In genomic region chr11:58630401-58630800, GRCm38 (mm10) we compare ENCODE assay signal across 47 mouse cellular contexts. TPM values are rescaled to one million over a fixed set of nuclear protein-coding genes. Genes with fewer than 3 reads are reported as not detected.
"Had no signal": no experiment of that assay in that cellular context is flagged by ENCODE, and none has a peak within 500 bp of the region (broad histone marks: within the 10 kb centered on the region; RNA-seq: fewer than 3 reads in every experiment).

Gene Olfr323 (minus strand): TSS chr11:58630501.

- H3K36me3 ChIP-seq: limb, embryonic 10.5 days; limb, embryonic 12.5 days; limb, embryonic 13.5 days; limb, embryonic 15.5 days; liver, embryonic 12.5 days; liver, embryonic 13.5 days; liver, embryonic 15.5 days; lung, embryonic 15.5 days; midbrain, embryonic 10.5 days; midbrain, embryonic 12.5 days; midbrain, embryonic 13.5 days; midbrain, embryonic 15.5 days had no signal

- ATAC-seq: liver, embryonic 12.5 days; liver, postnatal 0 days; lung, postnatal 0 days; midbrain, embryonic 13.5 days; midbrain, embryonic 15.5 days; midbrain, embryonic 16.5 days had no signal

- DNase-seq: left cerebral cortex, postnatal 4 days; liver; liver, embryonic 13.5 days; liver, postnatal 0 days; lung, adult 18-20 months; lung, adult 2 months; lung, embryonic 14.5 days; lung, postnatal 10 days; lung, postnatal 14 days; lung, postnatal 36 days; lung, postnatal 4 days; midbrain, embryonic 14.5 days had no signal

- H3K4me1 ChIP-seq: limb, embryonic 10.5 days; limb, embryonic 12.5 days; limb, embryonic 13.5 days; limb, embryonic 15.5 days; liver, embryonic 15.5 days; lung, embryonic 15.5 days; midbrain, embryonic 10.5 days; midbrain, embryonic 12.5 days; midbrain, embryonic 15.5 days had no signal

- H3K4me2 ChIP-seq: limb, embryonic 12.5 days; limb, embryonic 13.5 days; limb, embryonic 15.5 days; liver, embryonic 11.5 days; liver, embryonic 12.5 days; liver, embryonic 13.5 days; liver, embryonic 15.5 days; lung, embryonic 14.5 days; lung, embryonic 15.5 days; midbrain, embryonic 11.5 days; midbrain, embryonic 12.5 days; midbrain, embryonic 13.5 days; midbrain, embryonic 15.5 days had no signal

- H3K9me3 ChIP-seq: limb, embryonic 10.5 days; limb, embryonic 12.5 days; limb, embryonic 13.5 days; limb, embryonic 15.5 days; liver, embryonic 12.5 days; liver, embryonic 13.5 days; liver, embryonic 15.5 days; lung, embryonic 15.5 days; megakaryocyte, embryonic 14.5 days; midbrain, embryonic 10.5 days; midbrain, embryonic 12.5 days; midbrain, embryonic 13.5 days; midbrain, embryonic 15.5 days had no signal

- H3K9ac ChIP-seq: limb, embryonic 12.5 days; limb, embryonic 13.5 days; limb, embryonic 15.5 days; liver, embryonic 12.5 days; liver, embryonic 13.5 days; liver, embryonic 14.5 days; liver, embryonic 15.5 days; liver, postnatal 0 days; lung, embryonic 14.5 days; lung, embryonic 15.5 days; midbrain, embryonic 12.5 days; midbrain, embryonic 13.5 days; midbrain, embryonic 15.5 days had no signal

- H3K27ac ChIP-seq: limb, embryonic 10.5 days; limb, embryonic 12.5 days; limb, embryonic 13.5 days; limb, embryonic 15.5 days; liver, embryonic 12.5 days; liver, embryonic 13.5 days; liver, embryonic 14.5 days; liver, embryonic 15.5 days; lung, embryonic 15.5 days; macrophage; midbrain, embryonic 10.5 days; midbrain, embryonic 12.5 days; midbrain, embryonic 13.5 days; midbrain, embryonic 15.5 days had no signal

- H3K27me3 ChIP-seq: limb, embryonic 13.5 days; limb, embryonic 15.5 days; liver, embryonic 13.5 days; liver, embryonic 15.5 days; lung, embryonic 15.5 days; midbrain, embryonic 12.5 days; midbrain, embryonic 13.5 days; midbrain, embryonic 15.5 days had no signal

- H3K4me3 ChIP-seq: limb, embryonic 10.5 days; limb, embryonic 12.5 days; limb, embryonic 13.5 days; limb, embryonic 15.5 days; liver, embryonic 12.5 days; liver, embryonic 13.5 days; liver, embryonic 15.5 days; lung, embryonic 15.5 days; megakaryocyte, embryonic 14.5 days; midbrain, embryonic 10.5 days; midbrain, embryonic 12.5 days; midbrain, embryonic 13.5 days; midbrain, embryonic 15.5 days; myocyte had no signal

RNA-seq across cellular contexts. Expression of gene Olfr323, which starts in this region (rescaled TPM):
- total RNA-seq: left cerebral cortex, adult 8-10 months; left cerebral cortex, postnatal 10 days; left cerebral cortex, postnatal 14 days; left cerebral cortex, postnatal 25 days; left cerebral cortex, postnatal 36 days; left cerebral cortex, postnatal 4 days; liver, adult 2 months; megakaryocyte progenitor cell, adult 5-6 weeks; megakaryocyte, adult 5-6 weeks; megakaryocyte-erythroid progenitor cell, adult 5-6 weeks; monocyte, adult 5-6 weeks had no signal
- polyA plus RNA-seq: limb, embryonic 10.5 days; limb, embryonic 11.5 days; limb, embryonic 12.5 days; limb, embryonic 13.5 days; limb, embryonic 14.5 days; limb, embryonic 15.5 days; liver, adult 2 months; liver, embryonic 11.5 days; liver, embryonic 12.5 days; liver, embryonic 13.5 days; liver, embryonic 14.5 days; liver, embryonic 15.5 days; liver, embryonic 16.5 days; liver, postnatal 0 days; lung, adult 2 months; lung, embryonic 14.5 days; lung, embryonic 15.5 days; lung, embryonic 16.5 days; lung, postnatal 0 days; macrophage; midbrain, embryonic 10.5 days; midbrain, embryonic 11.5 days; midbrain, embryonic 12.5 days; midbrain, embryonic 13.5 days; midbrain, embryonic 14.5 days; midbrain, embryonic 15.5 days; midbrain, embryonic 16.5 days; midbrain, postnatal 0 days; myocyte; neural tube, embryonic 11.5 days had no signal
